Mouse (Mus musculus): Measurements from ENCODE around the gene Pip5k1b. TPM values are rescaled to one million over a fixed set of nuclear protein-coding genes. Genes with fewer than 3 reads are reported as not detected.

Pip5k1b gene
- polyA plus RNA-seq, 1 experiment from 2014 or later = 22.1 TPM

- peaks cover 4% of the 10 kb centered on the region; the same call in 1 of the 2 replicates for H3K4me1 ChIP-seq (ENCODE audit: control insufficient read depth, insufficient read depth, low read length)
- ATAC-seq = no peak
- H3K4me3 ChIP-seq (ENCODE audit: low read length) = no peak overlapping the region
- no peak overlapping the region for H3K27ac ChIP-seq (ENCODE audit: low read length)
- H3K9me3 ChIP-seq (ENCODE audit: control insufficient read depth, low read length) = no peaks in the 10 kb centered on the region
- H3K27me3 ChIP-seq (replicated peaks; ENCODE audit: control insufficient read depth, insufficient read depth, low read length) = no peaks in the 10 kb centered on the region
- 89% methylated on average over 4 of the region's 4 CpGs for WGBS
- H3K9ac ChIP-seq (ENCODE audit: low read depth, low read length) = no peak overlapping the region
- H3K4me2 ChIP-seq (ENCODE audit: low read depth, low read length) = no peak overlapping the region
- H3K36me3 ChIP-seq (ENCODE audit: control insufficient read depth, insufficient read depth, low read length) = no peaks in the 10 kb centered on the region
Measured at GRCm38 (mm10) chr19:24315234-24315633, 240.4 kb downstream of the Pip5k1b start.

GRCm38 (mm10) chr19:24314676-24315075, 241.0 kb downstream of the Pip5k1b start:
- ATAC-seq = no peak
- no peak overlapping the region for H3K4me2 ChIP-seq (ENCODE audit: low read depth, low read length)
- H3K27ac ChIP-seq (ENCODE audit: low read length) = no peak overlapping the region
- no peak overlapping the region for H3K9ac ChIP-seq (ENCODE audit: low read depth, low read length)
- H3K4me1 ChIP-seq (ENCODE audit: control insufficient read depth, insufficient read depth, low read length) = peaks cover 4% of the 10 kb centered on the region; the same call in 1 of the 2 replicates
- no peaks in the 10 kb centered on the region for H3K9me3 ChIP-seq (ENCODE audit: control insufficient read depth, low read length)
- no peaks in the 10 kb centered on the region for H3K27me3 ChIP-seq (replicated peaks; ENCODE audit: control insufficient read depth, insufficient read depth, low read length)
- WGBS = 91% methylated on average over 11 of the region's 11 CpGs
- H3K4me3 ChIP-seq (ENCODE audit: low read length) = no peak overlapping the region
- H3K36me3 ChIP-seq (ENCODE audit: control insufficient read depth, insufficient read depth, low read length) = no peaks in the 10 kb centered on the region

- Histone ChIP-seq H3K27ac (ENCODE audit: low read length) (no peak overlapping the region), H3K36me3 (ENCODE audit: control insufficient read depth, insufficient read depth, low read length) (no peaks in the 10 kb centered on the region), H3K4me1 (ENCODE audit: control insufficient read depth, insufficient read depth, low read length) (0 out of 2 replicates have a peak, but pooled peaks cover 4% of the 10 kb centered on the region), H3K9ac (ENCODE audit: low read depth, low read length) (no peak overlapping the region), H3K27me3 (replicated peaks; ENCODE audit: control insufficient read depth, insufficient read depth, low read length) (no peaks in the 10 kb centered on the region), H3K9me3 (ENCODE audit: control insufficient read depth, low read length) (no peaks in the 10 kb centered on the region), H3K4me2 (ENCODE audit: low read depth, low read length) (no peak overlapping the region), H3K4me3 (ENCODE audit: low read length) (no peak overlapping the region)
- 74% methylated on average over 12 of the region's 12 CpGs for WGBS
- ATAC-seq = no peak
Measured at GRCm38 (mm10) chr19:24312556-24313342, 242.9 kb downstream of the Pip5k1b start.

- Histone ChIP-seq H3K27me3 (replicated peaks; ENCODE audit: control insufficient read depth, insufficient read depth, low read length) (no peaks in the 10 kb centered on the region), H3K4me2 (ENCODE audit: low read depth, low read length) (no peak overlapping the region), H3K4me3 (ENCODE audit: low read length) (no peak overlapping the region), H3K4me1 (ENCODE audit: control insufficient read depth, insufficient read depth, low read length) (0 out of 2 replicates have a peak, but pooled peaks cover 4% of the 10 kb centered on the region), H3K9ac (ENCODE audit: low read depth, low read length) (no peak overlapping the region), H3K27ac (ENCODE audit: low read length) (no peak overlapping the region), H3K36me3 (ENCODE audit: control insufficient read depth, insufficient read depth, low read length) (no peaks in the 10 kb centered on the region), H3K9me3 (ENCODE audit: control insufficient read depth, low read length) (no peaks in the 10 kb centered on the region)
- 79% methylated on average over 5 of the region's 5 CpGs for WGBS
- ATAC-seq = no peak
Measured at GRCm38 (mm10) chr19:24312046-24312445, 243.6 kb downstream of the Pip5k1b start.

- ATAC-seq = peak; percentile 44
- no peak overlapping the region for H3K9ac ChIP-seq (ENCODE audit: low read depth, low read length)
- no peak overlapping the region for H3K4me2 ChIP-seq (ENCODE audit: low read depth, low read length)
- no peaks in the 10 kb centered on the region for H3K4me1 ChIP-seq (ENCODE audit: control insufficient read depth, insufficient read depth, low read length)
- no peak overlapping the region for H3K4me3 ChIP-seq (ENCODE audit: low read length)
- no peaks in the 10 kb centered on the region for H3K9me3 ChIP-seq (ENCODE audit: control insufficient read depth, low read length)
- no peaks in the 10 kb centered on the region for H3K36me3 ChIP-seq (ENCODE audit: control insufficient read depth, insufficient read depth, low read length)
- H3K27ac ChIP-seq (ENCODE audit: low read length) = no peak overlapping the region
- 40% methylated on average over 5 of the region's 5 CpGs for WGBS
- H3K27me3 ChIP-seq (replicated peaks; ENCODE audit: control insufficient read depth, insufficient read depth, low read length) = no peaks in the 10 kb centered on the region
Measured at GRCm38 (mm10) chr19:24308305-24308705, 247.4 kb downstream of the Pip5k1b start.

- H3K4me3 ChIP-seq (ENCODE audit: low read length) = no peak overlapping the region
- no peak overlapping the region for H3K27ac ChIP-seq (ENCODE audit: low read length)
- WGBS = 70% methylated on average over 13 of the region's 13 CpGs
- ATAC-seq = no peak
- no peaks in the 10 kb centered on the region for H3K27me3 ChIP-seq (replicated peaks; ENCODE audit: control insufficient read depth, insufficient read depth, low read length)
- no peaks in the 10 kb centered on the region for H3K9me3 ChIP-seq (ENCODE audit: control insufficient read depth, low read length)
- H3K9ac ChIP-seq (ENCODE audit: low read depth, low read length) = no peak overlapping the region
- no peaks in the 10 kb centered on the region for H3K4me1 ChIP-seq (ENCODE audit: control insufficient read depth, insufficient read depth, low read length)
- no peaks in the 10 kb centered on the region for H3K36me3 ChIP-seq (ENCODE audit: control insufficient read depth, insufficient read depth, low read length)
- no peak overlapping the region for H3K4me2 ChIP-seq (ENCODE audit: low read depth, low read length)
Measured at GRCm38 (mm10) chr19:24307271-24308221, 248.1 kb downstream of the Pip5k1b start.

- H3K9me3 ChIP-seq (ENCODE audit: control insufficient read depth, low read length) = no peaks in the 10 kb centered on the region
- H3K9ac ChIP-seq (ENCODE audit: low read depth, low read length) = no peak overlapping the region
- no peaks in the 10 kb centered on the region for H3K36me3 ChIP-seq (ENCODE audit: control insufficient read depth, insufficient read depth, low read length)
- H3K4me1 ChIP-seq (ENCODE audit: control insufficient read depth, insufficient read depth, low read length) = no peaks in the 10 kb centered on the region
- no peaks in the 10 kb centered on the region for H3K27me3 ChIP-seq (replicated peaks; ENCODE audit: control insufficient read depth, insufficient read depth, low read length)
- ATAC-seq = no peak
- no peak overlapping the region for H3K27ac ChIP-seq (ENCODE audit: low read length)
- WGBS = 86% methylated on average over 5 of the region's 5 CpGs
- no peak overlapping the region for H3K4me3 ChIP-seq (ENCODE audit: low read length)
- no peak overlapping the region for H3K4me2 ChIP-seq (ENCODE audit: low read depth, low read length)
Measured at GRCm38 (mm10) chr19:24306351-24306750, 249.3 kb downstream of the Pip5k1b start.

- H3K27ac ChIP-seq (ENCODE audit: low read length) = no peak overlapping the region
- no peak overlapping the region for H3K4me2 ChIP-seq (ENCODE audit: low read depth, low read length)
- H3K36me3 ChIP-seq (ENCODE audit: control insufficient read depth, insufficient read depth, low read length) = no peaks in the 10 kb centered on the region
- ATAC-seq = no peak
- no peaks in the 10 kb centered on the region for H3K9me3 ChIP-seq (ENCODE audit: control insufficient read depth, low read length)
- WGBS = 57% methylated on average over 10 of the region's 10 CpGs
- H3K4me3 ChIP-seq (ENCODE audit: low read length) = no peak overlapping the region
- H3K27me3 ChIP-seq (replicated peaks; ENCODE audit: control insufficient read depth, insufficient read depth, low read length) = no peaks in the 10 kb centered on the region
- H3K9ac ChIP-seq (ENCODE audit: low read depth, low read length) = no peak overlapping the region
- H3K4me1 ChIP-seq (ENCODE audit: control insufficient read depth, insufficient read depth, low read length) = no peaks in the 10 kb centered on the region
Measured at GRCm38 (mm10) chr19:24302198-24302597, 253.5 kb downstream of the Pip5k1b start.

- Histone ChIP-seq H3K36me3 (ENCODE audit: control insufficient read depth, insufficient read depth, low read length) (no peaks in the 10 kb centered on the region), H3K4me2 (ENCODE audit: low read depth, low read length) (no peak overlapping the region), H3K4me3 (ENCODE audit: low read length) (no peak overlapping the region), H3K4me1 (ENCODE audit: control insufficient read depth, insufficient read depth, low read length) (no peaks in the 10 kb centered on the region), H3K9me3 (ENCODE audit: control insufficient read depth, low read length) (no peaks in the 10 kb centered on the region), H3K27me3 (replicated peaks; ENCODE audit: control insufficient read depth, insufficient read depth, low read length) (no peaks in the 10 kb centered on the region), H3K27ac (ENCODE audit: low read length) (no peak overlapping the region), H3K9ac (ENCODE audit: low read depth, low read length) (no peak overlapping the region)
- WGBS = 42% methylated on average over 5 of the region's 5 CpGs
- ATAC-seq = no peak
Measured at GRCm38 (mm10) chr19:24301768-24302148, 253.9 kb downstream of the Pip5k1b start.
